Mouse (Mus musculus) cerebellum, adult 11 months (tissue): Measurements from ENCODE around the gene Rims1.

Source experiments
- DNase-seq: peaks from one replicate; pipeline ENCODE4 v3.0.0; 2022

The Rims1 gene

DNA sequence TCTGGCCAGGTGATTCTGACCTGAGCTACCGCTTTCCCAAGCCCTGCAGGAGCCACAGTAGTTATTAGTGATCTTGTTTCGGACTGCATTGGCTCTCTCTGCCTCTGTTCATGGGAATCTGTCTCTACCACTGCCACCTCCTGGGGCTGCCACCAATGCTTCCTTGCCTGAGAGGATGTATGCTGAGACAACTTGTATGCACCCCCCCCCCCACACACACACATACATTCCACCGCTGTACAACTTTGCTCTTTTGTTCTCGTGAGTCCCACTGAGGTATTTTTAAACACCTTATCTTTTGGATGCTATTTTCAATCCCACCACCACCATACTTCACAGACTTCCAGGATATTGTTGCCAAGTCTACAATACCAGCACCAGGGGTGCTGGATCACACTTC, 122.3 kb downstream of the Rims1 start:
- DNase-seq: no peak

GRCm38 (mm10) chr1:22664196-22664595, 141.6 kb downstream of the Rims1 start:
- no peak for DNase-seq

- no peak for DNase-seq
Observed at GRCm38 (mm10) chr1:22661825-22662224, 144.0 kb downstream of the Rims1 start.

DNA sequence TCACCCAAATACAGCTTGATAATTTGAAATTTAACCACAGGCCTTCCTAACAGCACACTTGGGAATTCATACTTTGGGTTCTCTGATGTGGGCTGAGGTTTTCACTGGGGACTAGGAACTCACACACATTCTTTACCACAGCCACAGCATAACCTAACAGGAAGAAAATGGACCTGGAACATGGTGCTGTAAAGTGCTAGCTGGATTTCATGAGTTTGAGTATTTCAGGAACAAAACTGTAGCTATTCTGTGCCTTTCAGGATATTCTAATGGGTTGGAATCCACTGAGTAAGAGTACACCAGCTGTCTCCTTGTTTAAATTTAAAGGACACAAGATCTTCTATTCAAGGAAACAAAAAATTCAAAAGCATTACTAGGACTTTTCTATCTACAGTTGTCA, 149.8 kb downstream of the Rims1 start:
- DNase-seq: no peak

- DNase-seq: peak; percentile 46
Observed at GRCm38 (mm10) chr1:22654903-22655302, 150.9 kb downstream of the Rims1 start.

DNA sequence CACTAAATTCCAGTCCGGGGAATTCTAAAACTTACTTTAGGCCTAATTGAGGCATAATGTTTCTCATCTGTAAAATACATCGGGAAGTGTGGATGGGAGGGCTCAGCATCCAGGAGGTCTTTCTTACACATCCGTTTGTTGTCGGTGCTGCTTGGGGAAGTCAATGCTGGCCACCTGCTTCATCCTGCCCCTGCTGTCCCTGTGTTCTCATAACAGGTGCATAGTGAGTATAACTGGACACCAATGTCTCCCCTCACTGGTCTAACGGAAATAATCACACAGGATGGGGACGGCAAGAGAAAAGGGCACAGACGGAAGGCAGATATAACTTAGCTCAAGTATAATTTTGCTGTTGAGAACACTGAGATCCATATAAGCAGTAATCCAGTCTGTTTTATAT, 155.2 kb downstream of the Rims1 start:
- peak; percentile 41 for DNase-seq

DNA sequence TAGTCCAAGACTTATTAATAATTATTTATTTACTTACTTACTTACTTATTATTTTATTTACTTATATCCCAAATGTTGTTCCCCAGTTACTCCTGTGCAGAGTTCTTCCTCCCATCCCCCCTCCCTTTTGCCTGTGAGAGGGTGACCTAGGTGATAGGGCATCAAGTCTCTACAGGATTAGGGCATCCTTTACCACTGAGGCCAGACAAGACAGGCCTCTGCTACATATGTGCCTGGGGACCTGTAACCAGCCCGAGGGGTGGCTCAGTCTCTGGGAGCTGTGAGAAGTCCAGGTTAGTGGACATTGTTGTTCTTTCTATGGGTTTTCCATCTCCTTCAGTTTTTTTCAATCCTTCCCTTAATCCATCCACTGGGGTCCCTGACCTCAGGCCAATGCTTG, 156.4 kb downstream of the Rims1 start:
- DNase-seq: no peak

DNA sequence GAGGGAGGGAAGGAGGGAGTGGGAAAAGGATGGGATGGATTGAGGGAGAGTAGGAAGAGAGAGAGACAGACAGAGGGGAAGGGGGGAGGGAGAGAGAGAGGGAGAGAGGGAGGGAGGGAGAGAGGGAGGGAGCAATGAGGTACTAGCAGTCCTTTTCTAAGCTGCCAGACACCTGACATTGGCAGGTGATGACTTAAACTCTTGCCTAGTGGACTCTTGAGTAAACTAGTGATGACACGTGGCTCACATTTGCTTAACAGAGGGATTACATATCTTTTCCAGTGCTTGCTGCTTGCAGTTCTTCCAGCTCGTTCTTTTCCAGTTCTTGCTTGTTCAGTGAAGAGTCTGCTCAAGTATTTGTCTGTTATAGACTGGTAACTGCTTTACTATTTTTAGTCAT, 160.5 kb downstream of the Rims1 start:
- no peak for DNase-seq

DNA sequence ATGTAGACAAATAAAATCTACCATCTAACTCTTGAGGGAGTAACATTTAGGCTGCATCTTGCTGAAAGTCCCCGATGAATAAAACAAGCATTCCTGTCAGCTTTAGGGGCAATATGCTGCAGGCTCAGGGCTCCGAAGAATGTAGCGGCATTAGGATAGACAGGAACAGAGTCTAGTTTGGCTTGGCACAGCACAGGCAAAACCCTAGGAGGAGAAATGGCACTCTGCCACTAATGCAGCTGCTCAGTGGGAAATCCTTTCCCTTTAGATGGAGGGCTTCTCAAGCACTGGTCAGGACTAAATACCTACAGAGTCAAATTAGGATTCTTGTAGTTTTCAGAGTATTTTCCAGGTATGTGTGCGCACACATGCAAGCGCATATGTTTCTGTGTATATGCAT, 165.2 kb downstream of the Rims1 start:
- DNase-seq: peak; percentile 83

DNA sequence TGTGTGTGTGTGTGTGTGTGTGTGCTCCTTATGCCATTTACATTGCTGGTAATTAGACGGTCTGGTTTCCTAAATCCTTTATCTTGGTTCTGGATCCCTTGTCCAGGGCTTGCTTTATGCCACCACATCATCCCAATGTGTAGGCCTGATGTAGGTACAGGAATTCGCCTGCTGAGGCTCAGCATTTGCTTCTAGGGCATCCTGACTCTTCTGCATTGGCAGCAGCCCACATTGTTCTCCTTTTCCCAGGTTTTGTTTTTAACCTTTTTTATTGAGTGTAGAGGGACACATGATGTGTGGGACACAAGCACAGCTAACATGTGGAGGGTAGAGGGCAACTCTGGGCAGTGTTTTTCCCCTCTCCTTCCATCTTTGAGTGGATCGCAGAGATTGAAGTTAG, 166.1 kb downstream of the Rims1 start:
- no peak for DNase-seq

- no peak for DNase-seq
Observed at GRCm38 (mm10) chr1:22633871-22634270, 171.9 kb downstream of the Rims1 start.

- DNase-seq: peak; percentile 28
Observed at GRCm38 (mm10) chr1:22632551-22632950, 173.2 kb downstream of the Rims1 start.

DNA sequence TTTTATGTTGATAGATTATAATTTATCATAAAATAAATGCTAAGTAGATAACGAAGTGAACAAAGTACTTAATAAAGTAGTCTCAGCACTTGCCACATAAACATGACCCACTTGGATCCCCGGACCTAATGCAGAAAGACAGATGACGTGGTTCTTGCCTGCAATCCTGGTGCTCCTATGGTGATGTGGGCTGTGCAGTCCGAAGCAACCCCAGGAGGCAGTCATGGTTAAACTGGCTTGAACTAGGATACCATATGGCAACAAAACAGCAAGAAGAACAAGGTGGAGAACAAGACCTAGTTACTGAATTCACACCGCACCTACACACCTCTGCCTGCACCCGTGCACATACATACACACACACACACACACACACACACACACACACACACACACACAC, 173.8 kb downstream of the Rims1 start:
- peak; percentile 76 for DNase-seq

GRCm38 (mm10) chr1:22629011-22629410, 176.8 kb downstream of the Rims1 start:
- DNase-seq: no peak

- no peak for DNase-seq
Observed at GRCm38 (mm10) chr1:22627013-22627412, 178.8 kb downstream of the Rims1 start.

- no peak for DNase-seq
Observed at GRCm38 (mm10) chr1:22626295-22626694, 179.5 kb downstream of the Rims1 start.

DNA sequence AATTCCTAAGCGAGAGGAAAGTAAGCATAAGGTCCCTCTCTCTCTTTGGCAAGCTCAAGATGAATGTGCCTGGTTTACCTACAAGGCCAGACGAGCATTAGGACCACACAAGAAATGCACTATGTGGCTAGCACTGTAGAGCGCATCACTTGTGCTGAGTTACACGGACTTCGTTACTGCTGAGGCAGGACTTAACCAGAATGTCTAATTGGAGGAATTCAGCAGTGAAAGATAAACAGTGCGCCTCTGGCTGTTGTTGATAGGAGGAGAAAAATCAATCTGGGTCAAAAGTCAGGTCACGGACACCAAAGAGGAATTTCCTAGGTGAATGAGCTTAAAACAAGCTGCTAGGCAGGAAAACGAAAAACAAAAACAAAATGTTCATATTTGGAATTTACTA, 185.0 kb downstream of the Rims1 start:
- no peak for DNase-seq

DNA sequence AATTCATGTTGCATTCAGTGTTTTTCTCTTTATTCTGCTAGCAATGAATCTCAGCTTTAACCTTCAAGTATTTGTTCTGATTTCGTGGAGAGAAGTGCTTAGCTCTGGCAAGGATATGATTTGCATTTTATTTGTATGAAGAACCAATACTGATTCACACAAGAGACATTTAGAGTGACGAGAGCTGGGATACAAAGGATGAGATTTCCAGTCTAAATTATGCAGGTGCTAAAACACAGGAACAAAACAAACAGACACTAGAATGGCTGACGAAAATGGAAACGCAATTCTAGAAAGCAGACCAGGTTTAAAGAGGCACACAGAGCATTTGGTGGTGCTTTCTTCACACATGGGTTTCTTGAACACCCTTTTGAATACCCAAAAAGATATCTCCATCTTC, 190.2 kb downstream of the Rims1 start:
- DNase-seq: no peak

DNA sequence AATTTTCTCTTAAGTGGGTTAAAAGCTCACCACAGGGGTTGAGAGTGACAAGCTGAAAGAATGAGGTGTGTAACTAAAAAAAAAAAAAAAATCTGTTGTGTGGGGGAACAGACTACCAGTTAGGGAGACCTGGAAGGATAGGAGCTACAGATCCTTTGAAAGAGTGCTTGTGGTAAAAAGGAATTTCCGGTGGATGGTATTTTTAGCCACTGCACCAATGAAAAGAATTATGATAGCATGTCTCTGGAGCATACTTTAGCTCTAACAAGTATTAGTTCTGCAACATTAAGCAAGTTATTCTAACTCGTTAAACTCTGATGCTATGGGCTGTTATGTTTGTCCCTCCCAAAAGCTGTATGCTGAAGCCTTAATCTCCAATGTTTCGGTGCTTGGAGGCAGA, 192.2 kb downstream of the Rims1 start:
- no peak for DNase-seq

DNA sequence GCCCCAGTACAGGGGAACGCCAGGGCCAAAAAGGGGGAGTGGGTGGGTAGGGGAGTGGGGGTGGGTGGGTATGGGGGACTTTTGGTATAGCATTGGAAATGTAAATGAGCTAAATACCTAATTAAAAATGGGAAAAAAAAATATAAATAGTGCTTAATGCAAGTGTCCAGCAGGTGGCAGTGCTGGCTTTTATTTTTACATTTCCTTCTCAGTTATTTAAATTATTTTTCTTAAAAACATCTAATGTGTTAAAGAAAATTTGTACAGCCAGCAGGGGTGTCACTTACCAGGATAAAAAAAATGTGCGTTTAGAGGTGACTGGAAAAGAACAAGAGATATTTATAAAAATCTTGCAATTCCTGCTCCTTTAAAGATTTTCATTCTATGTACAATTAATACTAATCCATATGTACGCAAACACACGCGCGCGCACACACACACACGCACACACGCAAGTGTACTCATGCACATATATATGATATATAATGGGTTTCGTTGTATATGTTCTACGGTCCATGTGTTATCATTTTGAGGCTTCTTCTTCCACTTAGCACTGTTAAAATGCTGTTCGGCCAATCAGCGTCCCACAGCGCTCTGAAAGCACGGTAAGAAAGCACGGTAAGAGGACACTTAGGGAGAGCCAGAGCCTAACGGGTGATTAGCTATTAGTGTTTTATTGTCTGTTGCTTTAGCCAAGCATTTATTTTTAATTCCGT, 201.3 kb downstream of the Rims1 start:
- DNase-seq: no peak

DNA sequence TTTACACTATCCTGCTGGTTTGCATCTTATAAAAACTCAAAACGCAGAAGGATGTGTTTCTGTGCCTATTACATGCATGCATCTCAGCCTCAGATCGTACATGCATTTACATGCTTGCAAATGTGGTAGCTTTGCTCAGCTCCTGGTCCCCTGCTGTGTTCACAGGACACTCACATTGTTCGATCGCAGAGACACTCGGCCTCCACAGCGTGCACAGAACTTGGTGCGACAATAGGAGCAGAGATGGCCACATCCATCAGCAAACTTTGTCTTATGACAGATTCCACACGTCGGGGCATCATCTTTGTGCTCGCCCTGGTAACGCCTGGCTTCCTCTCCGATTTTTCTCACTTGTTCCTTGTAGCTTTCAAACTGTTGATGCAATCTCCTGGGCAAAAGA, 209.6 kb downstream of the Rims1 start:
- no peak for DNase-seq

- DNase-seq: no peak
Observed at GRCm38 (mm10) chr1:22594841-22595240, 211.0 kb downstream of the Rims1 start.

GRCm38 (mm10) chr1:22587859-22588383, 217.9 kb downstream of the Rims1 start:
- no peak for DNase-seq

- no peak for DNase-seq
Observed at GRCm38 (mm10) chr1:22585560-22585959, 220.2 kb downstream of the Rims1 start.

GRCm38 (mm10) chr1:22579470-22579869, 226.3 kb downstream of the Rims1 start:
- DNase-seq: no peak
